Mouse (Mus musculus) forebrain, embryonic 11.5 days (tissue): ENCODE measurements around the gene Gm42688. TPM values are rescaled to one million over a fixed set of nuclear protein-coding genes. Genes with fewer than 3 reads are reported as not detected.

Experiments used
- ATAC-seq: fragments of 200-750 bp; cut with Nextera tagmentation; replicated peaks from 2 replicates; pipeline ENCODE4 v1.8.0; 2017; ENCODE audit warnings: moderate TSS enrichment; ENCODE audit not compliant: low FRiP score
- DNase-seq: peaks from one replicate; pipeline ENCODE4 v3.0.0-alpha.2; 2017; ENCODE audit warnings: low spot score
- H3K27ac ChIP-seq: fragments of 300-500 bp; sonication (generic); 2 replicates; pipeline ENCODE4 v1.5.1; 2014; ENCODE audit warnings: low read depth, low read length
- H3K27me3 ChIP-seq: fragments of 300-500 bp; sonication (generic); 2 replicates; pipeline ENCODE4 v1.6.1; 2014; ENCODE audit warnings: mild to moderate bottlenecking, low read length, mixed read lengths; ENCODE audit not compliant: control insufficient read depth, insufficient read depth
- H3K36me3 ChIP-seq: fragments of 300-500 bp; sonication (generic); 2 replicates; pipeline ENCODE4 v1.6.1; 2014; ENCODE audit warnings: mild to moderate bottlenecking, low read length, moderate library complexity, mixed read lengths; ENCODE audit not compliant: control insufficient read depth, insufficient read depth
- H3K4me1 ChIP-seq: fragments of 300-500 bp; sonication (generic); replicated peaks from 2 replicates; pipeline ENCODE4 v1.6.1; 2014; ENCODE audit warnings: low read length, mixed read lengths; ENCODE audit not compliant: control insufficient read depth, insufficient read depth
- H3K4me2 ChIP-seq: fragments of 300-500 bp; sonication (generic); 2 replicates; pipeline ENCODE4 v1.6.1; 2014; ENCODE audit warnings: low read depth, mild to moderate bottlenecking, low read length, moderate library complexity, mixed read lengths; ENCODE audit not compliant: severe bottlenecking
- H3K4me3 ChIP-seq: fragments of 300-500 bp; sonication (generic); 2 replicates; pipeline ENCODE4 v1.5.1; 2014; ENCODE audit warnings: low read depth, low read length
- H3K9ac ChIP-seq: fragments of 300-500 bp; sonication (generic); 2 replicates; pipeline ENCODE4 v1.6.1; 2014; ENCODE audit warnings: low read length
- H3K9me3 ChIP-seq: fragments of 300-500 bp; sonication (generic); 2 replicates; pipeline ENCODE4 v1.6.1; 2016; ENCODE audit warnings: low read length, mixed read lengths; ENCODE audit not compliant: control insufficient read depth
- WGBS: fragments of 180-500 bp; shearing (Covaris S2); extraction: QIAGEN DNeasy Blood & Tissue Kit; methylation state at CpG from one replicate; pipeline ENCODE4 v1.1.7; 2014; 5-methylcytosine and 5-hydroxymethylcytosine counted together
- polyA plus RNA-seq: library from polyadenylated mRNA; unstranded; fragments of >200 nt; fragmentation: Nextera tagmentation; extraction: Ambion mirVana; gene quantifications from 2 replicates; pipeline ENCODE4 v1.2.1, GENCODE M21; 2014

Gene Gm42688
- polyA plus RNA-seq, 1 experiment from 2014 or later = 2.5 TPM

DNA sequence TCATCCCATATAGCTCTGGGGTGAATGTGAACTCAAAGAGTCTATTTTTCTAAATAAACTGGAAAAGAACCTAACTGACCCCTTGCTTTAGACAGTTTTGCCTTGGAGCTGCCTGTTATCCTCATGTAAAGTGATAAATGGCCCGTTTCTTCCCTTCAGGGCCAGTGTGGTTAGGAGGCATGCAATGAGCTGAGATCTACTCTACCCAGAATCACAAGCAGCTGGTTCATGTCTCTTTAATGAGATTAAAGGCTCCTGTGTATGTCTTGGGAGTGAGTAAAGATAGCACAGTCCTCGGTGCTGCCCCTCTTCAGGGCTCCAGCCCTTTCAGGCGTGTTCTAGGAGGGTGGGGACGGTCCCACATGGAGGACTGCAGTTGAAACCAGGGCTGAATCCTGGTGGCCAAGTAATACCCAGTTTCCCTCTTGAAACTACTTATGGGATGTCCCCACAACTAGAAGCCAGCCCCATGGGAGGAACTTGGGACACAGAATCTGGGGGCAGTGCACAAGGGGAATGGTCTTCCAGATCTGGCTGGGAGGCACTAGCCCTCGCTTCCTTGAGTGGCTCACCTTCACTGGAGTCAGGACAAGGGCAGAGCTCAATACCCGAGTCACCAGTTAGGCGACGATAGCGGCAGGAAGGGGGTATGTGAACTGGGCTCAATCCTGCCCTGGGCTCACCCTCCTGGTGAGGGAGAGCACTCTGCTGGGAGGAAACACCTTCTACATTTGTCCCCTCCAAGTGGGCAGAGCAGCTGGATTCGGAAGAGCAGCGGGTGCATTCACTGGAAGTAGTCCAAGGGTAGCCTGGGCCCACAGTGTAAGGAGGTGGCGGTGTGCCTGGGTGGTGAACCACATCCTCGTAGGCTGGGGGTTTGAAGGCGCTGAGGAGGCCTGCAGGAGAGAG lies 17.7 kb downstream of the Gm42688 start:
- ATAC-seq (no peak), DNase-seq (no peak)
- H3K36me3 ChIP-seq = no peaks in the 10 kb centered on the region; the same call in none of the 2 replicates
- H3K4me1 ChIP-seq = peaks cover 19% of the 10 kb centered on the region; the same call in 1 of the 2 replicates
- H3K4me2 ChIP-seq = peak overlapping the region; percentile 77
- no peak overlapping the region for H3K27ac ChIP-seq
- H3K9me3 ChIP-seq = no peaks in the 10 kb centered on the region
- no peak overlapping the region; the same call in 1 of the 2 replicates for H3K9ac ChIP-seq
- H3K27me3 ChIP-seq = no peaks in the 10 kb centered on the region
- H3K4me3 ChIP-seq = 0 out of 2 replicates have a peak overlapping the region, but pooled peaks have one; percentile 5
- WGBS = 88% methylated on average over 14 of the region's 14 CpGs

DNA sequence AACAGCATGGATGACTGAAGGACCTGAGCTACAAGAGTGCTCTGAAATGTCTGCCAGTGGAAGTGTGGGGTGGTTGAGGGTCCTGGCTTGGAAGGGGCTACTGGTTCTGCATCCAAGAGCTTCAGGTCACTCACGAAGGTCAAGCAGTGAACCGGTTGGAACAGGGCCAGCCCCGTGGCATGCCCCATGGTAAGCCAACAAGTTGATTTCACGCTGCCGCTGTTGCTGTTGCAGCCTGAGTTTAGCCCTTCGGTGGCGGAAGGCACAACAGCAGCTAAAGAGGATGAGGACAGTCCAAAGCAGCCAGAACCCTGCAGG lies 18.3 kb downstream of the Gm42688 start:
- Histone ChIP-seq H3K4me2 (peak overlapping the region; percentile 77), H3K4me1 (peaks cover 19% of the 10 kb centered on the region; the same call in 1 of the 2 replicates), H3K4me3 (peak overlapping the region; percentile 5; the same call in 1 of the 2 replicates), H3K9me3 (no peaks in the 10 kb centered on the region), H3K27me3 (no peaks in the 10 kb centered on the region), H3K36me3 (no peaks in the 10 kb centered on the region; the same call in none of the 2 replicates), H3K27ac (no peak overlapping the region), H3K9ac (peak overlapping the region; percentile 79)
- WGBS = 85% methylated on average over 7 of the region's 7 CpGs
- DNase-seq = no peak
- ATAC-seq = no peak

DNA sequence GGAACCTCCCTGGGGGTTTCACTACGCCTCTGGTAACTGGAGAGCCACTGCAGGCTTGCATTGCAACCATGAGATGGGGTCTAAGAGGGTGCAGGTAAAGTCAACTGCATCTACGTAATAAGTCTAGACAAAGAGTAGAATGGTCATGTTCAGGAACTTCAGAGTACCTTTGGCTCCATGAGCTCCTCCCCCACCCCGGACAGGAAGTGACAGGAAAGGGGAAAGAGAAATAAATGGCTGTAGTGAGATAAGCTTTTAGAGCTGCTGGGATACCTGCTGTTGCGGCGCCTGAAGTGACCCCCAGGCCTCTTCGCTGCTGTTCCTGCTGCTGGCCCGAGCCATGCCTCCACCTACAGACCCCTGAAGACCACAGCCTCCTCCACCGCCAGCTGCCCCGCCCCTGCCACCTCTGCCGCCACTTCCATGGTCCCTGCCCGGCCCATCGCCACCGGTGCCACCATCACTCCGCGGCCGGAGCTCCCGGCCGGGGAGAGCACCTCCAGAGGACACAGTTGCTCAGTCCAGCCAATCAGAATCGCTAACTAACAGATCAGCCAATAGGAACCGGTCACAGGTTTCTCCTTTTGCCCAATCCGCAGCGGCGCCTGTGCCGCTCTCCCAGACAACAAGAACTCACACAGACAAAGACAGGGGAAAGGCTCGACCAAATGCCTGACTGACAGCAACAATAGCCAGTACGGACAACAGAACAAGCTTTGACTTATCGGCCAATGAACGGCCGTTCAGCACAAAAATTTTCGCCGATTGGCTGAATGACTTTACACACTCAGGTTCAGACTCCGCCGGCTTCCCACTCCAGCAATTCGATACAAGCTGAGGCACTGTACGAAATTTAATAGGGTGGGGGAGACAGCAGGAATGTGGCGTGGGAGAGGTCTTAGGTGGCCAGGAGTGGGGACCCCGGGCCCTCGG lies 19.8 kb downstream of the Gm42688 start, which contains the start of gene Wbp1:
Gene Wbp1, minus strand, starts transcription at position 630 of the 933 bp plus-strand sequence.
- Histone ChIP-seq H3K4me2 (peak within 1 kb of the TSS; percentile 95), H3K4me1 (peaks cover 16% of the 10 kb centered on the region; the same call in 1 of the 2 replicates), H3K9ac (peak within 1 kb of the TSS; percentile 97), H3K27ac (peak within 1 kb of the TSS; percentile 98), H3K4me3 (peak within 1 kb of the TSS; percentile 77), H3K27me3 (no peaks in the 10 kb centered on the region), H3K9me3 (no peaks in the 10 kb centered on the region), H3K36me3 (no peaks in the 10 kb centered on the region; the same call in none of the 2 replicates)
- DNase-seq (peak; percentile 95), ATAC-seq (peak; percentile 95)
- under 1% methylated on average over 38 of the region's 38 CpGs for WGBS

DNA sequence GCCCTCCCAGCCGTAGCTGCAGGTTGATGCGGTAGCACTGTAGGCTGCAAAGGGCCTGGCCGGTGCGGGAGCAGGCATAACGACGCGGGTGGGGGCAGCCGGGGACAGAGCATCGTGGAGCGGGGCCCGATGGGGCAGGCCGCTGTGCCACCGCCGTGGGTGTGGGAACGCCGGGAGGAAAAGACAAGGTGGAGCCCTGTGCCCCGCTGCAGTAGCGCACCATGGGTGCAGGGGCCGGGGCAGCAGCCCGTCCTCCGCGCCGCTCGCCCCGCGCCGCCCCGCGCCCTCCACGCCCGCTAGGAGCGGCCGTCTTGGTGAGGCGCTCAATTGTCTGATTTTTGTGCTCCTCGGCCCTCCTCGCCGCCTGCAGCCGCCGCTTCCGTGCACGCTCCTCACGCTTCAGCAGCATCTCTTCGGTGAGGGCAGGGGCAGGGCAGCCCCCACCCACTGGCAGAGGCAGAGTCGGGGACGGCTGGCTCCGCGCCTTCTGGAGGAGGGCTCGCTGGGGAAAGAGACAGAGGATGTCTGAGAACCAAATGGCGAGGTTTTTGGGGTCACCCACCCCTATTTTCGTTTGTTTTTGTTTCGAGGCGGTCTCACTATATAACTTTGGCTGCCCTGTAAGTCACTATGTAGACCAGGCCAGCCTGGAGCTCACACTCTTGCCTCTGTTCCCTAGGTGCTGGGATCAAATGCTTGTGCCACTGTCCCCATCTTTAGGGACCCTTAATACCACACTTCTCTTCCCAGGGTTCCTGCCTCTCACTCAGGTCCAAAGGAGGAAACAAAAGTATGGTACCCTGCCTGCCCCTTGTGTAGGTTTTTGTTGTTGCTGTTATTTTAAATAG lies 20.7 kb downstream of the Gm42688 start:
- Histone ChIP-seq H3K4me3 (peak overlapping the region; percentile 77), H3K4me2 (peak overlapping the region; percentile 95), H3K9me3 (no peaks in the 10 kb centered on the region), H3K4me1 (peaks cover 13% of the 10 kb centered on the region; the same call in 1 of the 2 replicates), H3K9ac (peak overlapping the region; percentile 97), H3K27ac (peak overlapping the region; percentile 98), H3K27me3 (no peaks in the 10 kb centered on the region), H3K36me3 (no peaks in the 10 kb centered on the region; the same call in none of the 2 replicates)
- peak; percentile 76 for DNase-seq
- WGBS = 2% methylated on average over 51 of the region's 52 CpGs
- peak; percentile 6; the same call in 1 of the 2 replicates for ATAC-seq

DNA sequence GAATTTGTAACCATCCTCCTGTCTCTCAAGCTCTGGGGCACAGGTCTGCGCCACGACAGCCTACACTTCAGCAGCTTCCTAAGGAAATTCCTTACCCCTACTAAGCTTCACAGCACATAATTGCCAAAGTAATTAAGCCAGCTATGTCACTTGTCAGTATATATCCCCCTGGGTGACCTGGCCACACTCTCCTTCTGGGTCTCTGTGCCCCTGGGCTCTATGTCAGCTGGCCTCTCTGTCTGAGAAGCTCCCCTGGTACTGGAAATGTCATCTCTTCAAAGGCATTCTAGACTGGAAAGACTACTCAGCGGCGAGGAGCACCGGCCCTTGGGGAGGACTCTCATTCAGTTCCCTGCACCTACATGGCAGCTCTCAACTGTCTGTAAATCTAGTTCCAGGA lies 21.5 kb downstream of the Gm42688 start:
- Histone ChIP-seq H3K27ac (no peak overlapping the region), H3K4me1 (peaks cover 13% of the 10 kb centered on the region; the same call in 1 of the 2 replicates)
- 85% methylated on average over 5 of the region's 5 CpGs for WGBS

DNA sequence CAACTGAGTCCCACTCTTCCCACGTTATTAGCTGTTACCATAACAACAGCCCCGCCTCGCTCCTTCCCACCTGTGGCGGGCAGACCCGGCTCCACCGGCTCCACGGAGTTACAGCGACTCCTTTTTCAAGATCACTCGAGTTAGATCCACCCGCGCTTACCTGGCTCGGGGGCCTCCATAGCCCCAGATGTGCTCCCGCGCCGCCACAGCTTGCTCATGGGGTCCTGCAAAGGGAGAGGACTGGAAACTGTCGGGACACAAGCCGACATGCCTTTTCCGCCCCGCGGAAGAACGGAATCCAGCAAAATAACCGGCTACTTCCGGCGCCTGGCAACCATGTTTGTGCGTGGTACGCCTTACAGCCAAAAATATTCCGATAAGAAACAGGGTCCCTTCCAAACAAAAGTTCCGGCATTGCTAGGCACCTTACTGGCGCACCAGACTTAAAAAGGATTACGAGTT lies 23.5 kb downstream of the Gm42688 start:
- H3K4me3 ChIP-seq = peak overlapping the region; percentile 61
- no peaks in the 10 kb centered on the region for H3K27me3 ChIP-seq
- H3K27ac ChIP-seq = peak overlapping the region; percentile 44; the same call in 1 of the 2 replicates
- 0% methylated on average over 30 of the region's 30 CpGs for WGBS
- H3K9me3 ChIP-seq = no peaks in the 10 kb centered on the region
- peak; percentile 10; the same call in 1 of the 2 replicates for ATAC-seq
- H3K4me2 ChIP-seq = peak overlapping the region; percentile 77
- peak; percentile 92 for DNase-seq
- H3K4me1 ChIP-seq = peaks cover 11% of the 10 kb centered on the region; the same call in 1 of the 2 replicates
- peak overlapping the region; percentile 71 for H3K9ac ChIP-seq
- H3K36me3 ChIP-seq = no peaks in the 10 kb centered on the region

More for the DNA sequence above, 21.5 kb downstream of the Gm42688 start:
- Histone ChIP-seq H3K27me3 (no peaks in the 10 kb centered on the region), H3K9ac (peak overlapping the region; percentile 97), H3K9me3 (no peaks in the 10 kb centered on the region), H3K36me3 (no peaks in the 10 kb centered on the region; the same call in none of the 2 replicates), H3K4me3 (peak overlapping the region; percentile 77; the same call in 1 of the 2 replicates), H3K4me2 (peak overlapping the region; percentile 95)
- no peak for ATAC-seq
- no peak for DNase-seq

DNA sequence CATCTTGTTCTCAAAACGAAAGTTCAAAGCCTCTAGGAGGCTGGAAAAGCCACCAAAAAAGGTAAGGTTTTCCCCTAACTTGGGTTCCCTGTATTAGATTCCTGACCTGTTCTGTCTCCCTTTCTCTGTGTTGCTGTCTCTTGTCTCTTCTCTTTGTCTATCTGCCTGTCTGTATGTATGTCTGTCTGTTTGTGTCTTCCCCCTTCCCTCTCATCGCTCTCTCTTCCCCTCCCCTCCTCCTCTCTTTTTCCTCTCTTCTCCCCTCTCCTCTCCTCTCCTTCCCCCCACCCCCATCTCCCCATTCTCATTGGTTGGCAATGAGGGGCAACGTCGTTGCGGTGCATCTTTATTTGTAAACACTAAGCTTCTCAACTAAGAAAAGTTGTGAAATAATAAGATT lies 23.9 kb downstream of the Gm42688 start, which contains the start of gene Ino80b:
Gene Ino80b, minus strand, starts transcription at position 101 of the 400 bp plus-strand sequence.
- Histone ChIP-seq H3K4me1 (peaks cover 8% of the 10 kb centered on the region; the same call in 1 of the 2 replicates), H3K4me2 (peak within 1 kb of the TSS; percentile 77), H3K36me3 (no peaks in the 10 kb centered on the region), H3K27ac (peak within 1 kb of the TSS; percentile 44; the same call in 1 of the 2 replicates), H3K9ac (peak within 1 kb of the TSS; percentile 71), H3K9me3 (no peaks in the 10 kb centered on the region), H3K4me3 (peak within 1 kb of the TSS; percentile 61), H3K27me3 (no peaks in the 10 kb centered on the region)
- ATAC-seq = no peak
- 26% methylated on average over 5 of the region's 5 CpGs for WGBS
- DNase-seq = no peak
